Mouse (Mus musculus) liver, embryonic 11.5 days (tissue): ENCODE data around the gene Atg16l1. TPM values are rescaled to one million over a fixed set of nuclear protein-coding genes. Genes with fewer than 3 reads are reported as not detected.
A peak's percentile ranks its signal among the peaks of the same experiment; 100 is the strongest.

Source experiments
- ATAC-seq: fragments of 200-750 bp; cut with Nextera tagmentation; replicated peaks from 2 replicates; pipeline ENCODE4 v1.8.0; 2017; ENCODE audit warnings: moderate number of reproducible peaks, mild to moderate bottlenecking, moderate TSS enrichment, moderate library complexity; ENCODE audit not compliant: low FRiP score
- DNase-seq: peaks from one replicate; pipeline ENCODE4 v3.0.0-alpha.2; 2017; ENCODE audit warnings: low spot score
- H3K27ac ChIP-seq: fragments of 300-500 bp; sonication (generic); 2 replicates; pipeline ENCODE4 v1.5.1; 2014; ENCODE audit warnings: mild to moderate bottlenecking, low read depth, low read length, control low read depth
- H3K27me3 ChIP-seq: fragments of 300-500 bp; sonication (generic); replicated peaks from 2 replicates; pipeline ENCODE4 v1.6.1; 2014; ENCODE audit warnings: low read length, mixed read lengths; ENCODE audit not compliant: control insufficient read depth, insufficient read depth
- H3K36me3 ChIP-seq: fragments of 300-500 bp; sonication (generic); 2 replicates; pipeline ENCODE4 v1.6.1; 2014; ENCODE audit warnings: mild to moderate bottlenecking, low read length, moderate library complexity, mixed read lengths; ENCODE audit not compliant: control insufficient read depth, insufficient read depth
- H3K4me1 ChIP-seq: fragments of 300-500 bp; sonication (generic); replicated peaks from 2 replicates; pipeline ENCODE4 v1.6.1; 2014; ENCODE audit warnings: low read length, mixed read lengths; ENCODE audit not compliant: control insufficient read depth, insufficient read depth
- H3K4me2 ChIP-seq: fragments of 300-500 bp; sonication (generic); 2 replicates; pipeline ENCODE4 v1.6.1; 2014; ENCODE audit warnings: mild to moderate bottlenecking, control low read depth, moderate library complexity
- H3K4me3 ChIP-seq: fragments of 300-500 bp; sonication (generic); 2 replicates; pipeline ENCODE4 v1.5.1; 2014; ENCODE audit warnings: low read depth, low read length, control low read depth
- H3K9ac ChIP-seq: fragments of 300-500 bp; sonication (generic); 2 replicates; pipeline ENCODE4 v1.6.1; 2014; ENCODE audit warnings: low read depth, low read length, control low read depth
- H3K9me3 ChIP-seq: fragments of 300-500 bp; sonication (generic); 2 replicates; pipeline ENCODE4 v1.6.1; 2016; ENCODE audit warnings: low read length, inconsistent platforms, mixed read lengths; ENCODE audit not compliant: control insufficient read depth
- WGBS: fragments of 180-500 bp; shearing (Covaris S2); extraction: QIAGEN DNeasy Blood & Tissue Kit; methylation state at CpG from one replicate; pipeline ENCODE4 v1.1.7; 2014; 5-methylcytosine and 5-hydroxymethylcytosine counted together
- polyA plus RNA-seq: library from polyadenylated mRNA; unstranded; fragments of >200 nt; fragmentation: Nextera tagmentation; extraction: Ambion mirVana; gene quantifications from 2 replicates; pipeline ENCODE4 v1.2.1, GENCODE M21; 2014

The Atg16l1 gene
- polyA plus RNA-seq = 27.3 and 29.4 TPM in 2 replicates

DNA sequence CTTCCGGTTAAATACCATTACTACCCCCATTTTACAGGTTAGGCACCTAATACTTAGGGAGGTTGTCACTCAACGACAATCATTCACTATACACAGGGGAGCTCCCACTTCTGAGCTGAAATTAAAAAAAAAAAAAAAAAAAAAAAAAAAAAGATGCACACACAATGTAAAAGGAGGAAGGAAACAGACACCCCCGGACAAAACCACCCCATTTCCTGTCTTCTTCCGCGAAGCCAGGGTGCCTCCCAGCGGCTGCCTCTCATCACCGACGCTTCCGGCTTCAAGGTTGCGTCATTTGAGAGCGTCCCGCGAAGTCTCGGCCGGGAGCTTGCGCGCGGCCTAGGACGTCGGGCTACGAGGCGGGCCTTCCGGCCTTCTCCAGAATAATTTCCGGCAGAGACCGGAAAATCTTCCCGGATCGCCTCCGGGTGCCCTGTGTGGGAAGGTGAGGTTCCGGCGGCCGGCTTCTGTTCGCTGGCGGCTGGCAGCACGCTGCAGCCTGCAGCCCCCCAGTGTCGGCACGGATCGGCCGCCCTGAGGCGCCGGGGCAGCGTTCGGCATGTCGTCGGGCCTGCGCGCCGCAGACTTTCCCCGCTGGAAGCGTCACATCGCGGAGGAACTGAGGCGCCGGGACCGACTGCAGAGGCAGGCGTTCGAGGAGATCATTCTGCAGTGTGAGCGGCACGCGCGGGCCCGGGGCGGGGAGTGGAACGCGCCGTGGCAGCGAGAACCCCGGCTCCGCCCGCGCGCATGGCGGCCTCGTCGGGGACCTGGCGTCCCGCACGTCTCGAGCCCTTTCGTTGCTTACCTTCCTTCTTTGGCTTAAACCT, at the start of gene Atg16l1:
TSS of gene Atg16l1 (plus strand) at position 230 of the 830 bp plus-strand sequence.
- Histone ChIP-seq H3K27ac (peak within 1 kb of the TSS; percentile 87), H3K4me1 (peaks cover 9% of the 10 kb centered on the region), H3K4me2 (peak within 1 kb of the TSS; percentile 95), H3K4me3 (peak within 1 kb of the TSS; percentile 94), H3K27me3 (no peaks in the 10 kb centered on the region), H3K36me3 (peaks cover 6% of the 10 kb centered on the region), H3K9me3 (no peaks in the 10 kb centered on the region), H3K9ac (peak within 1 kb of the TSS; percentile 98)
- ATAC-seq (peak; percentile 98), DNase-seq (peak; percentile 88)
- under 1% methylated on average over 79 of the region's 79 CpGs for WGBS

- DNase-seq = no peak
- no peaks in the 10 kb centered on the region for H3K9me3 ChIP-seq
- no peaks in the 10 kb centered on the region for H3K27me3 ChIP-seq
- H3K4me3 ChIP-seq = no peak overlapping the region
- H3K4me2 ChIP-seq = no peak overlapping the region
- H3K9ac ChIP-seq = no peak overlapping the region
- H3K4me1 ChIP-seq = no peaks in the 10 kb centered on the region
- WGBS = 79% methylated on average over 3 of the region's 3 CpGs
- peaks cover 6% of the 10 kb centered on the region; the same call in 1 of the 2 replicates for H3K36me3 ChIP-seq
- ATAC-seq = peak; percentile 89
- H3K27ac ChIP-seq = peak overlapping the region; percentile 8; the same call in 1 of the 2 replicates
Observed at GRCm38 (mm10) chr1:87706361-87706760, 49.3 kb upstream of the Atg16l1 start.

- Histone ChIP-seq H3K36me3 (peaks cover 6% of the 10 kb centered on the region; the same call in 1 of the 2 replicates), H3K27me3 (no peaks in the 10 kb centered on the region), H3K9ac (no peak overlapping the region), H3K4me3 (no peak overlapping the region), H3K9me3 (no peaks in the 10 kb centered on the region), H3K4me1 (peaks cover 11% of the 10 kb centered on the region), H3K27ac (no peak overlapping the region), H3K4me2 (no peak overlapping the region)
- ATAC-seq (no peak), DNase-seq (no peak)
- WGBS = 74% methylated on average over 6 of the region's 6 CpGs
Observed at GRCm38 (mm10) chr1:87709020-87709419, 46.6 kb upstream of the Atg16l1 start.

DNA sequence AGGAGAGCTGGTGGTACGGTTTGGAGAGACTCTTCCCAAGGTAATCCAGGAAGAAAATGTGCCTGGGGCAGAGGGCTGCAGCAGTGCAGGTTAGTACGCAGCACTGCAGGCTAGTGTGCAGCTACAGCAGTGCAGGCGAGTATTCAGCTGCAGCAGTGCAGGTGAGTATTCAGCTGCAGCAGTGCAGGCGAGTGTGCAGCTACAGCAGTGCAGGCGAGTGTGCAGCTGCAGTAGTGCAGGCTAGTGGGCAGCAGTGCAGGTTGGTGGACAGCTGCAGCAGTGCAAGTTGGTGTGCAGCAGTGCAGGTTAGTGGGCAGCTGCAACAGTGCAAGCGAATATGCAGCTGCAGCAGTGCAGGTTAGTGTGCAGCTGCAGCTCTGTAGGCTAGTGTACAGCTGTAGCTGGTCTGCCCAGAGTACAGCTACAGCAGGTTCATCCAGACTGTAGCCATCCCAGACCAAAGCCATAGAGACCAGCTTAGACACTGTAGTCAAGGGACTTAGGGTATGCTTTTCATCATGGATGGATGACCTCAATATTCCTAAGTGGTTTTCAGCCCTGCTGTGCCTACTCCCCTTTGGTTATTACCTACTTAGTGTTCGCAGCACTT, 45.9 kb upstream of the Atg16l1 start:
- WGBS = 82% methylated on average over 7 of the region's 7 CpGs
- no peak for DNase-seq
- no peak for ATAC-seq
- peaks cover 11% of the 10 kb centered on the region for H3K4me1 ChIP-seq
- H3K27ac ChIP-seq = no peak overlapping the region
- H3K36me3 ChIP-seq = peaks cover 6% of the 10 kb centered on the region; the same call in 1 of the 2 replicates
- H3K9ac ChIP-seq = no peak overlapping the region
- H3K27me3 ChIP-seq = no peaks in the 10 kb centered on the region
- no peak overlapping the region for H3K4me3 ChIP-seq
- H3K9me3 ChIP-seq = no peaks in the 10 kb centered on the region
- no peak overlapping the region for H3K4me2 ChIP-seq

DNA sequence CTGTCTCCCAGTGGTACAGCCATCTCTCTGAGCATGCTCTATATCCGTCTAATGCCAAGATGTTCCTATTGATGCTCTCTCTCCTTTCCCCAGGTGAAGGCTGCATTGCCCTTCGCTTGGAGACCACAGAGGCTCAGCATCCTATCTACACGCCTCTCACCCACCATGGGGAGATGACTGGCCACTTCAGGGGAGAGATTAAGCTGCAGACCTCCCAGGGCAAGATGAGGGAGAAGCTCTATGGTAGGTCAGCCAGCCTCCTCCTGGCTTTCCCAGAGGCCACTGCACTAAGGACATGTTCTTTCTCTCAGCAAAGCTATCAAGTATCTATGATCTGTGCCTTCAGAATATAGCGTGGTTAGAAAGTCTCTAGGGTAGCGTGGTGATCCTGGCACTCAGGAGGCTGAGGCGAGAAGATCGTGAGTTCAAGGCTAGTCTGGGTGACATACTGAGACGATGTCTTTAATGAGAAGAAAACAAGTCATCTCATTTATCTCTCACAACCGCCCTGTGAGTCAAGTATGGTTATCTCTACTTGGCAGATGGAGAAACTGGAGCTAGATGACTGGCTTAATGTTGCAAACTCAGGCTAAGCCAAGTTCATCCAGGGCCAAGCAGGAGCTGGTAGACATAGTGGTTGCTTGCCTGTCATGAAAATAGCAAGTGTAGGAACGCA, 43.6 kb upstream of the Atg16l1 start:
- ATAC-seq (peak; percentile 92), DNase-seq (no peak)
- H3K27me3 ChIP-seq = no peaks in the 10 kb centered on the region
- peaks cover 11% of the 10 kb centered on the region for H3K4me1 ChIP-seq
- H3K4me3 ChIP-seq = no peak overlapping the region
- peaks cover 6% of the 10 kb centered on the region; the same call in 1 of the 2 replicates for H3K36me3 ChIP-seq
- H3K9me3 ChIP-seq = no peaks in the 10 kb centered on the region
- H3K27ac ChIP-seq = peak overlapping the region; percentile 67
- peak overlapping the region; percentile 36 for H3K4me2 ChIP-seq
- no peak overlapping the region for H3K9ac ChIP-seq
- 56% methylated on average over 10 of the region's 10 CpGs for WGBS

GRCm38 (mm10) chr1:87712614-87712971, 43.1 kb upstream of the Atg16l1 start:
- Histone ChIP-seq H3K36me3 (peaks cover 6% of the 10 kb centered on the region; the same call in 1 of the 2 replicates), H3K27me3 (no peaks in the 10 kb centered on the region), H3K9me3 (no peaks in the 10 kb centered on the region), H3K4me3 (no peak overlapping the region), H3K27ac (peak overlapping the region; percentile 67), H3K4me2 (peak overlapping the region; percentile 28), H3K4me1 (peaks cover 11% of the 10 kb centered on the region), H3K9ac (no peak overlapping the region)
- WGBS = 70% methylated on average over 1 of the region's 1 CpGs
- ATAC-seq (peak; percentile 41; the same call in 1 of the 2 replicates), DNase-seq (no peak)

DNA sequence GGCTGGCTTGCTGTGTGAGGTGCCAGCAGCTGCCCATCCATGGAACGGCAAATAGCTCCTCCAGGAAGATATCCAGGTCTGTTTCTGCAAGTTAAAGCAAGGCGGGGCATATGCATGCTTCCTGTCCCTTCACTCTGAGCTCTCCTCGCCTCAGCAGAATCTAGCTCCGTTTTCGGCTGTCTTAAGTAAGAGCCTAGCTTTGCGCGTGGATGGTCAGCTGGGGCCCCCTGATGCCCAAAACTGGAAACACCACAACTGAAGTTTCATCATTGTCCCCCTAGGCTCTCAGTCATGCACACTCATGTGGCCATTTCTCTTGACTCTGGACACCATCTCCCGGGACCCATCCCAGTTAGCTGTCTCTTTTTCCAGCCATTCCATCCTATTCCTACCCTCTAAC, 34.3 kb upstream of the Atg16l1 start:
- WGBS = 46% methylated on average over 8 of the region's 8 CpGs
- H3K9me3 ChIP-seq = no peaks in the 10 kb centered on the region
- H3K4me1 ChIP-seq = no peaks in the 10 kb centered on the region
- peak; percentile 45; the same call in 1 of the 2 replicates for ATAC-seq
- H3K36me3 ChIP-seq = peaks cover 3% of the 10 kb centered on the region; the same call in 1 of the 2 replicates
- DNase-seq = no peak
- H3K27ac ChIP-seq = no peak overlapping the region
- no peak overlapping the region for H3K4me2 ChIP-seq
- H3K9ac ChIP-seq = no peak overlapping the region
- no peaks in the 10 kb centered on the region for H3K27me3 ChIP-seq
- H3K4me3 ChIP-seq = no peak overlapping the region

DNA sequence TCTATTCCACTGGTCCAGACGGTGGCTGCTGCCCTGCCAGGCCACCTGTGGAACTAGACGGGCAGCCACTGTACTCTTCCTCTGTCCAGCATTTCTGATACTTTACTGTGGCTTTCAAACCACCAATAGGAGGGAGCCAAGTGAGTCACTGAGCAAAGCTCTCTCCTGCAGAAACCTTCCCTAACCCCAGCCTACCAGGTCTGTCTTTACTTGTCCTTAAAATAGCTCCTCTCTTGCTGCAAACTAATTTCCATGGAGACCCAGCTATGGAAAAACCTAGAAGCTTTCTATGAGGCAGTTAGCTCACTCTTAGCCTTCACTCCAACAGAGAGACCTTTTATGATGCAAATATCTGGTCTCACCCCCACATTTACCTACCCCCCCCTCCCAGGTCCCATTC, 33.6 kb upstream of the Atg16l1 start:
- Histone ChIP-seq H3K9me3 (no peaks in the 10 kb centered on the region), H3K36me3 (peaks cover 3% of the 10 kb centered on the region; the same call in 1 of the 2 replicates), H3K4me2 (no peak overlapping the region), H3K9ac (no peak overlapping the region), H3K4me1 (no peaks in the 10 kb centered on the region), H3K27ac (no peak overlapping the region), H3K4me3 (no peak overlapping the region), H3K27me3 (no peaks in the 10 kb centered on the region)
- DNase-seq (no peak), ATAC-seq (no peak)
- 50% methylated on average over 2 of the region's 2 CpGs for WGBS
